Mouse (Mus musculus) ES-E14 (cell line): ENCODE data around the gene Cass4.

ENCODE experiments used
- HCFC1 ChIP-seq: IDR thresholded peaks from 2 replicates; pipeline ENCODE4 v1.6.1; 2012; ENCODE audit warnings: low read length, inconsistent platforms, borderline replicate concordance; ENCODE audit not compliant: insufficient read depth
- ZC3H11A ChIP-seq: IDR thresholded peaks from 2 replicates; pipeline ENCODE4 v1.6.1; 2012; ENCODE audit warnings: low read depth, mild to moderate bottlenecking, inconsistent platforms, low read length, borderline replicate concordance

DNA sequence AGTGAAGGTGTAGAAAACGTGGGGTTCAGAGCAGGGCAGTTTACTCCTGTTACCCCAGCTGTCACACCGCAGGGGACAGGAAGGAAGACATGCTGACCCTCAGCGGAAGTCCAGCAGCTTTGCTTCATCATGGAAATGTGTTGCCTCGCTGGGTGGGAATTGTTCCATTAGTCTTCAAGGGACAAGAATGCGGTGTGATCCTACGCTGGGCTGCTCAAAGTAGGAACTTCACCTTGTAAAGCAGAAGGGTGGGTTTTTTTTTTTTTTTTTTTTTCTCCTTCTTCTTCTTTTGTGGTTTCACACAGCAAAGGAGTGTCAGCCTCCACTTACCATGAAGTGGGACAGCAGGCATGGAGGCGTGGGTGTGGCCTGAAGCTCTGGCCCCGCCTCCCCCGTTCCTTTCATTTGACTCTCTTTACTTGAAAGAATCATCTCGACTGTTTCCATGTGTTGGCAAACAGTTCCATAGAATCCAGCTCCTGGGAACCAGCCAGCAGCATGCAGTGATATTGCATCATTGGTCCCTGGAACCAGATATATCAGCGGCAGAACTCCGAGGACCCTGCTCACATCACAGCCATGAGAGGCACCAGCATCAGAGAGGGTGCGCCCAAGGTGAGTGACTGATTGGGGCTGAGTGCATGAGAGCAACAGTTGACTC, at the start of gene Cass4:
- no peak for TF ChIP-seq ZC3H11A
- no peak for TF ChIP-seq HCFC1
